Mouse (Mus musculus): ENCODE results near the gene Tmem164. TPM values are rescaled to one million over a fixed set of nuclear protein-coding genes. Genes with fewer than 3 reads are reported as not detected.
A peak's percentile ranks its signal among the peaks of the same experiment; 100 is the strongest.

Gene Tmem164
- polyA plus RNA-seq, 1 experiment from 2014 or later: 77.6 TPM

- peaks cover 41% of the 10 kb centered on the region for H3K36me3 ChIP-seq (replicated peaks)
- WGBS: 85% methylated on average over 6 of the region's 6 CpGs
- no peaks in the 10 kb centered on the region for H3K4me1 ChIP-seq
- peaks cover 62% of the 10 kb centered on the region for H3K27me3 ChIP-seq (replicated peaks; ENCODE audit: low read depth, poor library complexity, severe bottlenecking)
- no peak for DNase-seq (ENCODE audit: low spot score)
- H3K9me3 ChIP-seq: no peaks in the 10 kb centered on the region
- H3K27ac ChIP-seq (replicated peaks): no peak overlapping the region
- H3K4me3 ChIP-seq: no peak overlapping the region
These were observed 88.5 kb downstream of the Tmem164 start for GRCm38 (mm10) chrX:142769698-142770097.

GRCm38 (mm10) chrX:142773658-142774057, 92.5 kb downstream of the Tmem164 start:
- Histone ChIP-seq H3K4me3 (no peak overlapping the region), H3K27ac (replicated peaks) (no peak overlapping the region), H3K9me3 (no peaks in the 10 kb centered on the region), H3K4me1 (no peaks in the 10 kb centered on the region), H3K36me3 (replicated peaks) (peaks cover 60% of the 10 kb centered on the region), H3K27me3 (replicated peaks; ENCODE audit: low read depth, poor library complexity, severe bottlenecking) (peaks cover 88% of the 10 kb centered on the region)
- DNase-seq (ENCODE audit: low spot score): no peak
- WGBS: 87% methylated on average over 4 of the region's 4 CpGs

DNA sequence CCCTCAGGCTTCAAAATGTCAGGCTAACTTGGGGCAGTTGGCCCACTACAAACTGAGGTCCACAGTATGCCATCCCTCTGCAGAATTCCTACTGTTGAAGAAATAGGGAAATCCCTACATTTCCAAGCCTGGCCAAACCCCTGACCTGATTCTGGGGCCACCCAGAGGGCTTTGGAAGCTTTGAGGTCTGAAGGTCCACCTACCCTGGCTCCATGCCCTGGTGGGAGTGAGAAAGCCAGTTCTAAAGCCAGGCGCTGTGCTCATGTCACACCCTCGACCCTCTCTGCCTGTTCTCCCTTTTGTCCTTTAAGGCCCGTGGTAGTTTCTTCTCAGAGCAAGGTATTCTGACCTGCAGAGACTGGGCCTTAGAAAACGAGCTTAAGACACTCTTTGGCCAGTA, 94.9 kb downstream of the Tmem164 start:
- Histone ChIP-seq H3K4me1 (no peaks in the 10 kb centered on the region), H3K27ac (replicated peaks) (no peak overlapping the region), H3K4me3 (no peak overlapping the region), H3K36me3 (replicated peaks) (peaks cover 48% of the 10 kb centered on the region), H3K27me3 (replicated peaks; ENCODE audit: low read depth, poor library complexity, severe bottlenecking) (peaks cover 83% of the 10 kb centered on the region), H3K9me3 (no peaks in the 10 kb centered on the region)
- WGBS: 76% methylated on average over 4 of the region's 4 CpGs
- DNase-seq (ENCODE audit: low spot score): no peak

DNA sequence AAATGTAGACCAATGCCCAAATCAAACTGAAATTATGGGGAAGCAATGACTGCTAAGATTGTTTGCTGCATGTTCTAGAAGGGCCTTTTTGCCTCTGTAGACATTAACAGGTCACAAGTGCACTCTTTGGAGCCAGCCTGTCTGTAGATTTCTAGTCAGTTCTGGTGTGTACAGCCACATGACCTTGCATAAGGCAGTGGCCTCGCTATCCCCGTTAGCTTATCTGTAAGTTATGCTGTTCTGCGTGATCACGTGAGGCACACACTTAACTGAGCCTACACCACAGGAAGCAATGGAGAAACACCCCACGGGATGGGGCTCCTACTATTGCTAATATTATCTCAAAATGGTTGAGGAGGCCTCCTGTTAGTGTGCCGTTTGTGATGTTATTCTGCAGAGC, 97.4 kb downstream of the Tmem164 start:
- peaks cover 67% of the 10 kb centered on the region for H3K27me3 ChIP-seq (replicated peaks; ENCODE audit: low read depth, poor library complexity, severe bottlenecking)
- no peaks in the 10 kb centered on the region for H3K4me1 ChIP-seq
- peaks cover 40% of the 10 kb centered on the region for H3K36me3 ChIP-seq (replicated peaks)
- no peak overlapping the region for H3K4me3 ChIP-seq
- H3K27ac ChIP-seq (replicated peaks): no peak overlapping the region
- no peak for DNase-seq (ENCODE audit: low spot score)
- no peaks in the 10 kb centered on the region for H3K9me3 ChIP-seq
- 74% methylated on average over 6 of the region's 6 CpGs for WGBS

GRCm38 (mm10) chrX:142786160-142787052, 105.2 kb downstream of the Tmem164 start:
- Histone ChIP-seq H3K9me3 (no peaks in the 10 kb centered on the region), H3K4me1 (no peaks in the 10 kb centered on the region), H3K4me3 (no peak overlapping the region), H3K27ac (replicated peaks) (no peak overlapping the region), H3K27me3 (replicated peaks; ENCODE audit: low read depth, poor library complexity, severe bottlenecking) (peaks cover 49% of the 10 kb centered on the region), H3K36me3 (replicated peaks) (peaks cover 24% of the 10 kb centered on the region)
- WGBS: 91% methylated on average over 10 of the region's 10 CpGs
- DNase-seq (ENCODE audit: low spot score): no peak

- no peaks in the 10 kb centered on the region for H3K4me1 ChIP-seq
- WGBS: 93% methylated on average over 2 of the region's 2 CpGs
- DNase-seq (ENCODE audit: low spot score): no peak
- H3K27me3 ChIP-seq (replicated peaks; ENCODE audit: low read depth, poor library complexity, severe bottlenecking): peaks cover 69% of the 10 kb centered on the region
- no peak overlapping the region for H3K27ac ChIP-seq (replicated peaks)
- H3K9me3 ChIP-seq: no peaks in the 10 kb centered on the region
- peaks cover 19% of the 10 kb centered on the region for H3K36me3 ChIP-seq (replicated peaks)
- H3K4me3 ChIP-seq: no peak overlapping the region
These were observed 111.0 kb downstream of the Tmem164 start for GRCm38 (mm10) chrX:142792185-142792584.

GRCm38 (mm10) chrX:142794069-142794610, 112.9 kb downstream of the Tmem164 start:
- H3K4me1 ChIP-seq: no peaks in the 10 kb centered on the region
- H3K4me3 ChIP-seq: no peak overlapping the region
- H3K9me3 ChIP-seq: no peaks in the 10 kb centered on the region
- 69% methylated on average over 4 of the region's 4 CpGs for WGBS
- H3K27ac ChIP-seq (replicated peaks): no peak overlapping the region
- no peak for DNase-seq (ENCODE audit: low spot score)
- peaks cover 57% of the 10 kb centered on the region for H3K27me3 ChIP-seq (replicated peaks; ENCODE audit: low read depth, poor library complexity, severe bottlenecking)
- H3K36me3 ChIP-seq (replicated peaks): peaks cover 21% of the 10 kb centered on the region

DNA sequence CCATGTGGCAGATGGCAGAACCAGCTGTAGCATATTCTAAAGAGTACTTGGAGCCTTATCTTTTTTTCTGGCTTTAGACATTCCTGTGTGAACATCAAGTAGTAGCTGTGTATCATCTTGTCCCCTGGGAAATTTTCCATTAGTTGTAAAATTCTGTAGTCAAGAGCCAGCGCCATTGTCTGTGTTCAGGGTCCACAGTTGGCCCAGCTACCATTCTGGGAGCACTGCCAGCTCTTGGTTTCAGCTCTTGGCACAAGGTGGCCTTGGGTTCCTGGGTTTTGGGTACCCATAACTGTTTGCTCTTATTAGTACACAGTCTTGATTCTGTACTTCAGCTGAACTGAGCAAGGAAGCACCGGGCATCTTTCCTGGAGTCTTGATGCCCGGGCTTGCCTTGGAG, 123.4 kb downstream of the Tmem164 start:
- WGBS: 88% methylated on average over 3 of the region's 3 CpGs
- Histone ChIP-seq H3K27ac (replicated peaks) (no peak overlapping the region), H3K4me3 (no peak overlapping the region), H3K27me3 (replicated peaks; ENCODE audit: low read depth, poor library complexity, severe bottlenecking) (peaks cover 30% of the 10 kb centered on the region), H3K9me3 (no peaks in the 10 kb centered on the region), H3K4me1 (no peaks in the 10 kb centered on the region; the same call in 1 of the 2 replicates), H3K36me3 (replicated peaks) (peaks cover 17% of the 10 kb centered on the region)
- no peak for DNase-seq (ENCODE audit: low spot score)

GRCm38 (mm10) chrX:142806126-142806525, 124.9 kb downstream of the Tmem164 start:
- H3K4me1 ChIP-seq: no peaks in the 10 kb centered on the region; the same call in 1 of the 2 replicates
- 79% methylated on average over 6 of the region's 6 CpGs for WGBS

DNA sequence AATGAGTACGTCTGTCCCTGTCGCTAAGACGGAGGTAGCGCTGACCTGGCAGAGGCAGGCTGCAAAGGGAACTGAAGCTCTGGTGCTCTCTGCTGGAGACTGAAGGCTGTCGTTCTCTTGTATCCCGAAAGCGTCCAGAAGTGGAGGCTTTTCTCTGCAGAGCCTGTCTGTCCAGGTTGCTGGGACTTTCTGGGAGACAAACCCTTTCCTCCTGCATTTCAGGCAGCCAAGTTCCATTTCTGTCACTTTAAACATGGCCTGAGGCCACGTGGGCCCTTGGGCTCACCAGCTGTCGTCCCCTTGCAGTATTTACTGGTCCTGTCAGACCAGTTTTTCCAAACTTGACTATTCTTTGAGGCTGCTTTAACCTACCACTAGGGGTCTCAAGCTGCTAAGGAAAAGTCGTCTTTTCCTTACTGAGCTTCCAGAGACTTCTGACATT, 125.4 kb downstream of the Tmem164 start:
- peaks cover 19% of the 10 kb centered on the region for H3K36me3 ChIP-seq (replicated peaks)
- peak; percentile 28 for DNase-seq (ENCODE audit: low spot score)
- H3K4me1 ChIP-seq: no peaks in the 10 kb centered on the region; the same call in 1 of the 2 replicates
- no peak overlapping the region for H3K27ac ChIP-seq (replicated peaks)
- H3K9me3 ChIP-seq: no peaks in the 10 kb centered on the region
- 42% methylated on average over 10 of the region's 10 CpGs for WGBS
- H3K4me3 ChIP-seq: no peak overlapping the region
- H3K27me3 ChIP-seq (replicated peaks; ENCODE audit: low read depth, poor library complexity, severe bottlenecking): peaks cover 30% of the 10 kb centered on the region

More at GRCm38 (mm10) chrX:142806126-142806525, 124.9 kb downstream of the Tmem164 start:
- no peaks in the 10 kb centered on the region for H3K9me3 ChIP-seq
- H3K4me3 ChIP-seq: no peak overlapping the region
- H3K36me3 ChIP-seq (replicated peaks): peaks cover 19% of the 10 kb centered on the region
- no peak overlapping the region for H3K27ac ChIP-seq (replicated peaks)
- no peak for DNase-seq (ENCODE audit: low spot score)
- H3K27me3 ChIP-seq (replicated peaks; ENCODE audit: low read depth, poor library complexity, severe bottlenecking): peaks cover 30% of the 10 kb centered on the region

- DNase-seq (ENCODE audit: low spot score): peak; percentile 36
- no peaks in the 10 kb centered on the region; the same call in 1 of the 2 replicates for H3K4me1 ChIP-seq
- peaks cover 25% of the 10 kb centered on the region for H3K36me3 ChIP-seq (replicated peaks)
- WGBS: 53% methylated on average over 9 of the region's 9 CpGs
- no peak overlapping the region for H3K4me3 ChIP-seq
- no peaks in the 10 kb centered on the region for H3K9me3 ChIP-seq
- peaks cover 24% of the 10 kb centered on the region for H3K27me3 ChIP-seq (replicated peaks; ENCODE audit: low read depth, poor library complexity, severe bottlenecking)
- no peak overlapping the region for H3K27ac ChIP-seq (replicated peaks)
These were observed 127.2 kb downstream of the Tmem164 start for GRCm38 (mm10) chrX:142808411-142808810.

DNA sequence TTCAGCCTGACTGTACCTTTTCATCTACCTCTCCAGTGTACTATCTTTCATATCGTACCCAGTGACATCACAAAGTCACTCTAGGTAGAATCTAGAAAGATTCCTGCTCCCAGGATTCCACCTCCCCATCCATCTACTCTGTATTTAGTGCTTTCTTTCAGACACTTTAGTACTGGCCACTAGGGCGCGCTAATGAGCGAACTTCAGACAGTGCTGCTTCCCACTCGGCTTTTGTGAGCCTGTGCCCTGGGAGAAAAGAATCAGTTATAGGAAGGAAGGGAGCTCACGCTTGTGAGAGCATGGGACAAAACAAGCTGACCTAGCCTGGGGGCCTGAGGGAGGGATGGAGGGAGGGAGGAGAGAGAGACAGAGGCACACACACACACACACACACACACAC, 131.9 kb downstream of the Tmem164 start:
- H3K4me3 ChIP-seq: no peak overlapping the region
- no peaks in the 10 kb centered on the region for H3K9me3 ChIP-seq
- H3K27me3 ChIP-seq (replicated peaks; ENCODE audit: low read depth, poor library complexity, severe bottlenecking): peaks cover 22% of the 10 kb centered on the region
- DNase-seq (ENCODE audit: low spot score): peak; percentile 49
- peaks cover 16% of the 10 kb centered on the region for H3K36me3 ChIP-seq (replicated peaks)
- H3K4me1 ChIP-seq: peaks cover 10% of the 10 kb centered on the region; the same call in 1 of the 2 replicates
- 17% methylated on average over 6 of the region's 6 CpGs for WGBS
- no peak overlapping the region for H3K27ac ChIP-seq (replicated peaks)

Measured in embryonic facial prominence, embryonic 10.5 days (tissue).